Mouse (Mus musculus): Measurements from ENCODE around the gene Fabp7.

The Fabp7 gene

DNA sequence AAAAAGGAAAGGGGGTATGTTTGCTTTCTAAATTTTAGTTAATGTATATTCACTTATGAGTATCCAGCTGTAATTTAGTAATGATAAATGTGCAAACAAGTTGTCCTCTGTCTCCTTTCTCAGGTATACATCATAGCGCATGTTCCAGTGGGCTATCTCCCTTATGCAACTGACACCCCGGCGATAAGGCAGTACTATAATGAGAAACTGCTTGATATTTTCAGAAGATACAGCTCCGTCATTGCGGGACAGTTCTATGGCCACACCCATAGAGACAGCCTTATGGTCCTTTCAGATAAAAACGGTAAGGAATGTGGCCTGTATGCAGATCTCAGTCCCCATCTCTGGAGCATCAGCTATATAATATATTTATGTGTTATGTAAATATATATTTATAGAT, 23.1 kb downstream of the Fabp7 start:
- DNase-seq (ENCODE audit: low spot score) = no peak

DNA sequence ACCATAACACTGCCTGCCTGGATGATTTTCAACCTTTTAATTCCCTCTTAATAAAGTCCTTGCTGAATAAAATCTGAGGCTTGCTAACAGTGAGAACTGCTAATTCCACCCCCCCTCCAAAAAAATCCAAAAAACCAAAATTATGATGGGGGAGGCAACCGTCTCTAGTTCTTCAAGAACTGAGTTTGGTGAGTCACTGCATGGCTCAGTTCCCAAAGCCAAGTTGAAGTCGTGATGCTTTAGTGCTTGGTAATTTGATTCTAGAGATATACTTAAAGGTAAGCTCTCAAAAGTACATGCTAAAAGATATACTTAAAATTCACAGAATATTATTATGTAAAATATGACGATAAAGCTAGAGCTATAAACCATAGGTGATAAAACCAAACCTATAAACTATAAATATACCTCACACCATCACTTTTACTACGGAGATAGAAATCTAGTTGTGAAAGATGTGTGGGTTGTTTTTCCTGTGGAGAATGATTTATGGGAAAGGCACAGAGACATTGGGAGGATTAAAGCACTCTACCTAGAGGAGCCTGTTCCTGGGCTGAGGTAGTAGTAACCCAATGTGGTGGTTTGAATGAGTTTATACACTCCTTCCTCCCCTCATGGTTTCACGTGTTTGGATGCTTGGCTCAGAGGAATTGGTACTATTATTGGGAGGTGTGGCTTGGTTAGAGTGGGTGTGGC, 27.6 kb downstream of the Fabp7 start:
- DNase-seq (ENCODE audit: low spot score) = no peak

DNA sequence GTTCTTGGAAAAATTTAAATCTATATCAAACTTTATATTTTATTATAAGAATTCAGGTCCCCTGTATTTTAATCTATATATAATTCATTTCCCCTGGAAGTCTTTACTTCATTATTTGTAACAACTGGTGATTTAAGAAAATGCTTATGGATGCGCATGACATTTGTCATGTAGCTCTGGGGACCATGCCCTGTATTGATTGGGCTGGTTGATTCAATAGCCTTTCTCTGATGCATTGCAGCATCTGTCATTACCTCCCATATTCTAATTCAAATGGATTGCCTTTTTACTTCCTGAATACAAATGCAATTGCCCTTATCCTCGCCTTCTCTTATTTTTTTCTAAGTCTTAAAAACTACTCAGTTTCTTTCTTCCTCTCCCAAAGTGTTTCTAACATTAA, 29.6 kb downstream of the Fabp7 start:
- DNase-seq (ENCODE audit: low spot score) = no peak

DNA sequence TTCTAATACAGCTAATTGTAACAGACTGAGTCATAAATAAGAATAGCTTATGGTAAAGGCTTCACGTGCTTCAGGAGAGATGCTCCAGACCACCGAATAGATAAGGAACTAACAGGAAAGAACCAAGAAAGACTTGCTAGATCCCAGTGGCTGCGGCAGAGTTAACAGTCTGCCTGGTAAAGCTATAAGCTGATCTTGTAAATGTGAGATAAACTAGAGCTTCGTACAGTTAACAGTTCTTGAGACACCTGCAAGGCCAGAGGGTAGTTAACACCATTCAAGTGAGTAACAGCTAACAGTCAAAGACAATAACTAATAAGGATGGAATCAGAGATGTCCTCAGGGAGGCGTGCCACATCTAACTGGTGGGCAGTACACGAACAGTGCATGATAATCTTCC, 31.2 kb downstream of the Fabp7 start:
- DNase-seq (ENCODE audit: low spot score) = no peak

DNA sequence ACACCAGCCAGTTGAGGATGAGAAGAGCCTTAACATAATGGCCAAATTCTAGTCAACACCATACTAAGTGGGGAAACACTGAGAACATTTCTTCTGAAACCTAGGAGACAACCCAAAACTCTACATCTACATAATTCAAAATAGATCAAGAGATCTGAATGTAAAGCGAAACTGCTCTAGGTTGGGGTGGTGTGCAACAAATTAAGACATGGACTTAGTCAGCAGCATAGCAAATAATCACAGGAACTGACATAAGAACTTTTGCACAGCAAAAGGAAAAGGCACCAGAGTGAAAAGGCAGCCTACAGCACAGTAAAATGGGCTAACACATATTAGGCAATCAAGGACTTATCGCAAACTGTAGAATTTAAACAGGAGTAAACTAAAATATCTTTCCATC, 34.5 kb downstream of the Fabp7 start:
- no peak for DNase-seq (ENCODE audit: low spot score)

DNA sequence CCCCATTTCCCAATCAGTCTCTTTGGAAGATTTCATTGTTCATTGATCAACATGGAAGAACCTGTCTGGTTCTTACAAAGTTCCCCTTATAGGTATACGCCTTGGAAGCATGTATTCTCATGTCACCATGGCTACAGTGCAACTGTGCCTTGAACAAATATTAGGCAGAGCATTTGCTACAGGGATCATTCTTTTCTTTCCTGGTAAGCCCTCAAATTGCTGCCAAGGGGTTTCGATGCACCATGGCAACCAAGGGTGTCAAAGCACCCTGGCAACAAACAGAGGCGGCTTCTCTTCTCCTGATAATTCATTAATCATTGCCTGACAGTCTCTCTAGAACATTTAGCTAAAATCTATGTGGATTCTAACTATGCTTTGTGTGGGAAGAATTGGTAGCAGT, 37.8 kb downstream of the Fabp7 start:
- no peak for DNase-seq (ENCODE audit: low spot score)

DNA sequence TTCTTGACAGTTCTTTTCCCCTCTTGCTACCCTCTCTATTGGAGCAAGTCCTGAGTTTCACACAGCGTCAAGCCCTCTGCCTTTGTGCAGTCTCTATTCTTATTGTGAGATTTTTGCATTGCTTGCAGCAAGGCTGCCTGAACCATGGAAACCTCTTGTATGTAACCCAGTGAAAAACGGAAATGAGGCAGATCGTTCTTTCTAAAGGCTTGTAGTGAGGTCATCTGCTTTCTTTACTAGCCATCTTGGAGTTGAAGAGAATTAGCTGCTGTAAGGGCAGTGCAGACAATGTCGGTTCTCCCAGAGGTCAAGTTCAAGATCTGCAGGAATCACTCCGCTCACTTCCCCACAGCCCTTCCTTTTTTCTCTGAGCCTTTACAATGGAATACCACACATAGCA, 44.0 kb downstream of the Fabp7 start:
- no peak for DNase-seq (ENCODE audit: low spot score)

DNA sequence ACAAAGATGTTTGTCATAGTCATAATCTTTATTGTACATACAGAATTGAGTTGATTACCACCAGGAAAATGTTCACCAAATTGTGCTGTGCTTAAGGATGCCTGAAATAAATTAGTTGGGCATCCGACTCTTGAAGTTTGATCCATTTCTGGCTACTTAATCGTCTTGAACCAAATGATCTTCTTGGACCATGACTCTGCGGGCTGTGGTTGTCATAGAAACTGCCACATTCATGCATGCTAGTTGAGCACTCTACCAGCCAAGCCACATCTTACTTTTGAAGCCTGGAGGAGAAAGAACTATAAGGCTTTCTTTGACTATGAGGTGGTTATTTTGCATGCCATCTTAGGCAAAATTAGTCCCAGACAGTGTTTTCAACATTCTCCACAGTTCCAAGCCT, 44.9 kb downstream of the Fabp7 start:
- DNase-seq (ENCODE audit: low spot score) = no peak

DNA sequence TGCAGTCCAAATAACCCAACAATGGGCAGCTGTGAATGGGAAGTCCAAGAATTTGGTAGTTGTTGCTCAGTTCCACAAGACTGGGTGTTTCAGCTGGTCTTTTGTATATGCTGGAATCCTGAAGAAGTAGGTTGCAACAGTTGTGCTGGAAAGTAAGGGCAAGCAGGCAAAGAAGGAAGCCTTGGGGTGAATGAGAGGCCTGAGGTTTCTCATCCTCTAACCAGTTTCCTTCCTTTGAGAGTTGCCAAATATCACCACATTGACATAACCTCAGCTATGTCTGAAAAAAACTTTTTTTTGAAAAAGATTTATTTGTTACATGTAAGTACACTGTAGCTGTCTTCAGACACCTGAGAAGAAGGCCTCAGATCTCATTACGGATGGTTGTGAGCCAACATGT, 50.4 kb downstream of the Fabp7 start:
- no peak for DNase-seq (ENCODE audit: low spot score)

DNA sequence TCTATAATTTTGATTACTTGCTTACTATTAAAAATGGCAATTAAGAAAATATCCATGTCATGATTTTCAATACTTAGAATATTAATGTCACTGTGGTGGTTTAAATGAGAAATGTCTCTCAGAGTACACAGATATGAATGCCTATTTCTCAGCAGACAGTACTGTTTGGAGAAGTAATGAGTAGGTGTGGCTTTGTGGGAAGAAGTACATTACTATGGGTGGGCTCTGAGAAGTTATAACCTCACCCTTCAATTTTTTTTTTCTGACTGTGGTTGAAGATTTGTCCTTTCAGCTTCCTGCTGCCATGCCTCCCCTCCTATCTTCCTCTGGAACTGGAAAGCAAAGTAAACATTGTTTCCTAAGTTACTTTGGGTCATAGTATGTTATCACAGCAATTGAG, 51.3 kb downstream of the Fabp7 start:
- DNase-seq (ENCODE audit: low spot score) = no peak

All from retina, embryonic 14.5 days (tissue).